ENCODE assay signal across 13 mouse cellular contexts in genomic region chr6:35598406-35599185, GRCm38 (mm10). TPM values are rescaled to one million over a fixed set of nuclear protein-coding genes. Genes with fewer than 3 reads are reported as not detected.
A peak's percentile ranks its signal among the peaks of the same experiment; 100 is the strongest.
DNase-seq lines count a peak whose midpoint lies in the region; ATAC-seq and TF ChIP-seq lines count a peak whose summit lies in the region.
"Had no signal": no experiment of that assay in that cellular context is flagged by ENCODE, and none has a peak within 500 bp of the region (broad histone marks: within the 10 kb centered on the region; RNA-seq: fewer than 3 reads in every experiment).

No protein-coding gene starts in this region.

- no peak overlapping the region for H3K9ac ChIP-seq in hindbrain, postnatal 0 days (replicated peaks; ENCODE audit: low read length)
- H3K9ac ChIP-seq in hindbrain, embryonic 12.5 days = no peak overlapping the region
- H3K9ac ChIP-seq: heart, embryonic 12.5 days; hindbrain, embryonic 15.5 days; liver, embryonic 12.5 days had no signal

- no peak overlapping the region for H3K4me3 ChIP-seq in hindbrain, postnatal 0 days (ENCODE audit: low read length)
- H3K4me3 ChIP-seq in hindbrain, embryonic 12.5 days = no peak overlapping the region
- H3K4me3 ChIP-seq in hindbrain, embryonic 10.5 days = no peak overlapping the region
- H3K4me3 ChIP-seq: heart, embryonic 12.5 days; hindbrain, embryonic 15.5 days; liver, embryonic 12.5 days; megakaryocyte, embryonic 14.5 days had no signal

- no peak for ATAC-seq in hindbrain, postnatal 0 days
- no peak for ATAC-seq in hindbrain, embryonic 12.5 days (ENCODE audit: low FRiP score)
- ATAC-seq in frontal cortex, adult (ENCODE audit: low TSS enrichment) = peak; percentile 96
- ATAC-seq: liver, embryonic 12.5 days had no signal

- H3K27ac ChIP-seq in hindbrain, postnatal 0 days = no peak overlapping the region
- H3K27ac ChIP-seq in hindbrain, embryonic 12.5 days = no peak overlapping the region
- H3K27ac ChIP-seq in hindbrain, embryonic 10.5 days = no peak overlapping the region
- H3K27ac ChIP-seq: hindbrain, embryonic 15.5 days; liver, embryonic 12.5 days had no signal

- DNase-seq in hindbrain, postnatal 0 days (ENCODE audit: low spot score) = peak; percentile 30
- peak; percentile 10 to 14 for DNase-seq in layer of hippocampus, postnatal 14 days (ENCODE audit: low spot score in 2 of 2)
- peak; percentile 90 for DNase-seq in right cerebral cortex, adult 18-20 months
- no peak for DNase-seq in cerebellum, adult 18-20 months
- no peak for DNase-seq in cerebellum, adult 11-12 months
- DNase-seq in hindbrain, embryonic 10.5 days (ENCODE audit: low spot score) = no peak
- DNase-seq: kidney, postnatal 10 days had no signal

- H3K4me1 ChIP-seq in hindbrain, postnatal 0 days (ENCODE audit: insufficient read depth, low read length) = no peaks in the 10 kb centered on the region
- no peaks in the 10 kb centered on the region for H3K4me1 ChIP-seq in hindbrain, embryonic 12.5 days
- no peaks in the 10 kb centered on the region for H3K4me1 ChIP-seq in hindbrain, embryonic 10.5 days (replicated peaks)
- H3K4me1 ChIP-seq: heart, embryonic 12.5 days; hindbrain, embryonic 15.5 days; liver, embryonic 12.5 days; megakaryocyte, embryonic 14.5 days had no signal

- H3K36me3 ChIP-seq in hindbrain, postnatal 0 days (ENCODE audit: insufficient read depth, low read length) = no peaks in the 10 kb centered on the region
- no peaks in the 10 kb centered on the region for H3K36me3 ChIP-seq in hindbrain, embryonic 12.5 days
- no peaks in the 10 kb centered on the region for H3K36me3 ChIP-seq in hindbrain, embryonic 10.5 days
- H3K36me3 ChIP-seq: heart, embryonic 12.5 days; hindbrain, embryonic 15.5 days; liver, embryonic 12.5 days had no signal

- no peaks in the 10 kb centered on the region for H3K9me3 ChIP-seq in hindbrain, postnatal 0 days (ENCODE audit: low read length)
- H3K9me3 ChIP-seq in hindbrain, embryonic 12.5 days (replicated peaks) = no peaks in the 10 kb centered on the region
- H3K9me3 ChIP-seq in hindbrain, embryonic 10.5 days = no peaks in the 10 kb centered on the region
- H3K9me3 ChIP-seq: hindbrain, embryonic 15.5 days; liver, embryonic 12.5 days had no signal

- TF ChIP-seq CTCF in hindbrain, postnatal 0 days (IDR thresholded peaks at IDR 0.05; ENCODE audit: low read depth) = no peak

- no peak overlapping the region for H3K4me2 ChIP-seq in hindbrain, postnatal 0 days (ENCODE audit: low read depth, low read length)
- H3K4me2 ChIP-seq in hindbrain, embryonic 12.5 days (replicated peaks) = no peak overlapping the region
- H3K4me2 ChIP-seq: heart, embryonic 12.5 days; hindbrain, embryonic 15.5 days; liver, embryonic 12.5 days had no signal

- H3K27me3 ChIP-seq in hindbrain, postnatal 0 days (ENCODE audit: insufficient read depth, low read length) = no peaks in the 10 kb centered on the region
- no peaks in the 10 kb centered on the region for H3K27me3 ChIP-seq in hindbrain, embryonic 12.5 days
- H3K27me3 ChIP-seq in hindbrain, embryonic 10.5 days (ENCODE audit: insufficient read depth, poor library complexity, severe bottlenecking) = no peaks in the 10 kb centered on the region
- H3K27me3 ChIP-seq: heart, embryonic 12.5 days; hindbrain, embryonic 15.5 days; liver, embryonic 12.5 days; megakaryocyte, embryonic 14.5 days had no signal

- WGBS in hindbrain, postnatal 0 days = 55% methylated on average over 12 of the region's 12 CpGs
- 76% methylated on average over 12 of the region's 12 CpGs for WGBS in hindbrain, embryonic 12.5 days
- 81% methylated on average over 12 of the region's 12 CpGs for WGBS in hindbrain, embryonic 10.5 days

RNA-seq across cellular contexts. Expression of gene Mtpn, which starts 58.9 kb away (rescaled TPM):
- 135 and 308 TPM in 2 replicates for total RNA-seq in hindbrain, postnatal 0 days (2014; rRNA removed)
- 204 and 216 TPM in 2 replicates for polyA plus RNA-seq in hindbrain, postnatal 0 days (2015; fragmentation: Nextera tagmentation; extraction: Ambion mirVana)
- 171 and 183 TPM in 2 replicates for polyA plus RNA-seq in hindbrain, embryonic 12.5 days (2016; fragmentation: Nextera tagmentation; extraction: Ambion mirVana)
- total RNA-seq in layer of hippocampus, postnatal 14 days (2021) = 100 to 1,000 TPM; 280 to 291 TPM
- polyA plus RNA-seq in hindbrain, embryonic 10.5 days (2016; fragmentation: Nextera tagmentation; extraction: Ambion mirVana) = 132 and 149 TPM in 2 replicates

Comparison
In these comparisons a context has a peak if more than half of its experiments do, and no peak if none do; other contexts are left out.
1. DNase-seq: peak in hindbrain, postnatal 0 days (single experiment), layer of hippocampus, postnatal 14 days (2 of 2) and right cerebral cortex, adult 18-20 months (single experiment); none in cerebellum, adult 18-20 months (0 of 2), cerebellum, adult 11-12 months (single experiment) and hindbrain, embryonic 10.5 days (single experiment).